Mouse (Mus musculus): ENCODE measurements at regions not wholly inside any gene's neighbourhood (a gene's known extent, or its start where the extent isn't known, plus 50 kb on each side); places are given as distances from the start of the nearest gene placed in this dataset.
"Not testable (repeated sequence)": the region's sequence is repeated elsewhere in the genome, so short reads cannot be mapped to it uniquely, and the experiment has no call there.

GRCm38 (mm10) chr14:54148121-54148520 lies 105.8 kb downstream of the Dad1 start:
- no peak for DNase-seq

DNA sequence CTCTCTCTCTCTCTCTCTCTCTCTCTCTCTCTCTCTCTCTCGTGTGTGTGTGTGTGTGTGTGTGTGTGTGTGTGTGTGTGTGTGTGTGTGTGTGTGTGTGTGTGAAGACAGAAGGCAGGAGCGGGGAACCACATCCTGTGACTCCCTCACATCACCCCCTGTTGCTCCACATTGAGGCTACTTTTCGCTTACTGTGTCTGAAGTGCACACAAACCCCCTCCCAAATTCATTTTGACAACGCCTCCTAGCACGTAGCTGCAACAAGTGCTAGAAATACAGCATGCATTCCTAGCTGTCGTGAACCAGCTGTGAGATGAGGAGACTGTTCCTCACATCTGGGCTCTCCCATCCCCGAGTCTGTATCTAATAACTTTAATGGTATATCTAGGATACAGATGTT lies 106.4 kb downstream of the Dad1 start:
- no peak for DNase-seq

DNA sequence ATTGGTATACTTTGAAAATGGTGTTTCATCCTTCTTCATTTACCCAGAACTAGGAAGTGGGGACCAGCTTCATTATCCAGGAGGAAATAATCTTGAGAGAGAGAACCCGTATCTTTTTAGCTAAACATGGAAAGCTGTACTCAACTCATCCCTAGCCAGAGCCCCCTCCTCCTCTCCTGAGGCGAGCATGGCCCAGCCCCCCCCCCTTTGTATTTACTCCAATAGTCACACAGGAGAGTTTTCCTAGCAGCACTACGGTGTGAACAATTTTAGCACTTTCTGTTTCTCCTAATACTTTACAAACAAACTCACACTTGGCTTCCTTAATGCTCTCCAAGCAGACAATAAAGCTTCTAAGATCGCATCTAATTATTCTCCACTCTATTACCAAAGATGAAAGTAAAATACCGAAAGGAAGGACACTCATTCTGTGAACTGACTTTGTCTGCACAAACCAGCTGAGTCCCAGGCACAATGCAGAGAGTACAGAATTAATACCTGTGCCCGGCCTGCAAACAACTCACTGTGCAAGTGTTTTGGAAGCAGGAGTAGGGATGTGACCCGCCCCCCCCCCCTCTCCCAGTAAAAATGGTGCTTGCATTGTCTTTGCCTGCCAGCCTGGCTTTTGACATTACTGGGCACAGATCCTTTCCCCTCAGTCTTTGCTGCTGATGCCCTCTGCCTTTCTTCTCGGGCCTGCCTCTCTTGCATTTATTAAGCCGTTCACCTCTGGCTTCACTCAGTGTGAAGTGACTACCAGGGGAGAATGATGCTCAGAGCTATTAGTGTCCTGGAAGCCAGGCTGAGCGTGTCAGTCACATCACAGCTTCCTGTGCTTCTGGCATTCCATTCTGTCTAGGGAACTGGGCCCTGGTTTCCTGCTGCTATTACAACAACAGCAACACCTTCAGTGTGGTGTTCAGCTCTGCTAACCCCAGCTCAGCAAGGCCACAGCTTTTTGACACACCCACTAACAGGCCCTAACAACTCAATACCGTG lies 107.9 kb downstream of the Dad1 start:
- DNase-seq: no peak

GRCm38 (mm10) chr14:54143828-54144227 lies 110.1 kb downstream of the Dad1 start:
- no peak for DNase-seq

DNA sequence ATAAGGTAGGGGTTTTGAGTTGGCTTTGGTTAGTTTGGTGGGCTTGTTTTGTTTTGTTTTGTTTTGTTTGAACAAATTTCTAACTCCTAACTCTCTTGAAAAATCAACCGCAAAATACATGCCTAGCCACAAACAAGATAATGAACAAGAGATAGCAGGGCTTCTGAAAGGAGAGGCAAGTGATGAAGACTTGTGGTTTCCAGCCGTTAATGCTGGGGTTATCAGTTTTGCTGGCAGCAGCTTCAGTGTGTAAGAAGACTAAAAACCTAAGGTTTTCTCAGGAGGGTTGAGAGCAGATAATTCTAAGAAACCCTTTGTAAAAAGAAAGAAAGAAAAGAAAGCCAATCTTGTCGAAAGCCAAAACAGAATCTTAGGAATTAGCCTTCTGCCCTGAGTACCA lies 115.6 kb downstream of the Dad1 start:
- no peak for DNase-seq

GRCm38 (mm10) chr14:54136538-54136937 lies 117.4 kb downstream of the Dad1 start:
- no peak for DNase-seq

DNA sequence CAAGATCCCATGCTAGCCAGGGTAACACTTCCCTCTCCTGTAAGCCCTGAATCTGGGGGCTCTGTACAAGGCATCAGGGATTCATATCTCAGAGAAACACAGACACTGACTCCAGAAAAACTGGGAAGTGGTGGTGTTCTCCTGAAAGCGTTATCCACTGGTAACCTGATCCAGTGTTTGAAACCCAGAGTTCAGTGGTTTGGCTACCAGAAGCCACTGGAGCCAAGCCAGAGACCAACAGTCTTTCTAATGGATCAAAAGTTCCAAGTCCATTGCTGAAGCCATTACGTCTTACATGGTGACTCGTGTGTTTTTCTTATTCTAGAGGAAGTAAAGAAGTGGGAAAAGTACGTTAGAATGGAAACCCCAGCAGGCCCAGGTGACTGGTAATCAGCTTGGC lies 125.6 kb downstream of the Dad1 start:
- DNase-seq: no peak

GRCm38 (mm10) chr14:54125510-54125909 lies 128.4 kb downstream of the Dad1 start:
- DNase-seq: no peak

GRCm38 (mm10) chr14:54121973-54122372 lies 131.9 kb downstream of the Dad1 start:
- DNase-seq: no peak

DNA sequence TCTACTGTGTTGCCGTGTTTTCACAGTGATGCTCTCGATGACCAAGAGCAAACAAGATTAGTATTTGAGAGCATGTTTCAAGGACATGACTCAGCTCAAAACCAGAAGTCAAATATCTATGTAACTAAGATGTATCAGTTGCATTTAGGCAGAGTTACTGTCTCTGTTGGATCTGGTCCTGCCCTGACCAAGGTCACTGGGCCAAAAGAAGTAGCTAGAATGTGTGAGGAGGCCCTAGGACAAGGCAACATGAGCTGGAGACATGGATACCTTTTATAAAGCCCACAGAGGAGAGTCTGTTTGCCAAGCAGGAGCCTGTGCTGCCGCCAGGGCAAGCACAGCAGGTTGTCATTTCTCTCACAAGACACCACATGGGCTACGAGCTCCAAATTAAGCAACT lies 132.6 kb downstream of the Dad1 start:
- no peak for DNase-seq

- DNase-seq: no peak
Observed at GRCm38 (mm10) chr14:54120194-54120593, 133.7 kb downstream of the Dad1 start.

GRCm38 (mm10) chr14:54117607-54118006 lies 136.3 kb downstream of the Dad1 start:
- DNase-seq: not testable (repeated sequence)

DNA sequence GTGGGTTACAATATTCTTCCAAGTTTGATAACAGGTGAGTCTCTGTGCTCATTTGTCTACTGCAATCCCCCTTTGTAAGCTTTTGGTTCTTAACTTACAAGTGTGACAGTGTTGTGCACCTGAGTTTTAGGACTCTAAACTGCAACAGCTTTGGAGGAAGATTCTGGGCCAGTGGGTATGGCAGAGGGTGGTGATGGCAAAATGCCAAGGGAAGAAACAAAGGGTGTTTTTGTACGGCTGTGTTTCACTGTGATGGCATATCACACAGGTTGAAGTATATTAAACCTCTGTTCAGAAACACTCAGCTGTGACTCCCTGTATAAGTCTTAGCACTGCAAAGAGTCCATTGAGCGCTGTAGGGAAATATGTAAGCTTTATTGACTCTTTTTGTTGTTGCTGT lies 140.7 kb downstream of the Dad1 start:
- DNase-seq: no peak

- no peak for DNase-seq
Observed at GRCm38 (mm10) chr14:54110971-54111370, 142.9 kb downstream of the Dad1 start.

DNA sequence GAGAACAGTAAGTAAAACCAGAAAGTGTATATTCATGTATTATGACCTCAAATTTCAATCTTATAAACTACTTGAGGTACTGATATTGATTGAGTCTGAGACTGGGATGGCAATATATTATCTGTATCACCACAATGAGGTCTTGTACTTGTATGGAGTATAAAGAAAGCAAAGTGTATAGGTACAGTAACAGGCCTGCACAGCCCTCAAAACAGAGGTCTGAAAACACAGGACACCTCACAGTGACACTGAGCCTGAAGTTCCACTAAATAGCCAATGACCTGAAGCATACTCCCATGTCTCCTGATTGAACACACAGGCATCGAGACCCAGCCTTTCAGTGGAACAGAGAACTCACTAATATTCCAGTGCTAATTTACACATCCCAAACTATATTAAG lies 144.8 kb downstream of the Dad1 start:
- DNase-seq: no peak

DNA sequence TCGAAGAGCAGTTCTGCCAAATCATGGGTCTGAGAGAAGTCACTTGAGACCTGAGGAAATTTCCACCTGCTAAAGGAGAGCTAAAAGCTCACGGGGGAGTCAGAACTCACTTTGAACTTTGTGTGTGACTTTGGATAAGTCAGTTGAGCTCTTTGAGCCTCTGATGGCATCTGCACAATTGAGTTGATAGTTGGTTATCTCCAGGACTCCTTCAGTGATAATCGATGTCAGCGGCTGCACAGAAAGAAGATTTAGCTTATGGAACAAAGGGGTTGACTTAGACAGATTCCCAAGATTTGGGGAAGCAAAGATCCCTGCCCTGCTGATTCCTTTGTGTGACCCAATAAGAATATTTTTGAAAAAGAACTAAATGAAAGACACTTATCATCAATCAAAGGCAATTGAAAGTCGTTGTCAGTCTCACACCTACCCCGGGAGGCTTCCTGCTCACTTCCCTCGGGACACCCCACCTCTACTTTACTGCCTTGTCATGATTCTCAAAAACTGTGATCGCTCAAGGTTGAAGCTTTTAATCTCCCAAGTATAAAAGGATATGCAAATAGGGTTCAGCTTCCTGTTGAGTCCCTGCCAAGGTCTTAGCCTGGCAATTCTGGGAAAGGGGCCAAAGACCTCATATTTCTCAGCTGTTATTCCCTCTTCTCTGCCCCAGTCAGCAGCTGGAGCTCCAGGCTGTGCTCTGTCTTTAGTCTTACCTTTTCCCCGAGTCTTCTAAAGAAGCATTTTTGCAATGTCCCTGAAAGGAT lies 145.4 kb downstream of the Dad1 start:
- DNase-seq: peak; percentile 34

DNA sequence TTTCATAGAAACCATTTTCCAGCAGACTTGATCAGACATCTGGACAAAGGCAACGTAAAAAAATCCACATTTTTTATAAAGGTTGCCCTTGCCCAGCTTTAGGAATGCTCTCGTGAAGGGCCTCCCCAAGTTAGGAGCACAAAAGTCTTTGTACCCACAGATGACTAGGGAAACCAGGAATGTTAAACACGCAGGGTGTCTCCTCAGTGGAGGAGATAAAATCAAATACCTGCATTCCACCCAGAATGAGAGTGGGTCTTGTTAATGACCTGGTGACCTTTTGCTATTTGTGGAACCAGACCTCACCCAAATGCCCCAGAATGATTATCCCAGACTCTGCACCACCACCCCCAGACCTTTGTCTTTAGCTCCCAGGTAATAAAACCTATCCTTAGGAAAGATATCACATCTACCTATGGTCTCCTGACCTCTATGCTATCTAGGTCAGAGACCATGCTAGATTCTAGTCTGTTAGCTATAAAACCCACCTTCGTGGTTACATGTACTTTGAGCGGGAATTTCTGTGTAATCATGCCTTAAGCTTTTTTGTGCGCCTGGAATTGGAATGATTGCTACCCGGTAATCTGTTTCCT lies 146.6 kb downstream of the Dad1 start:
- no peak for DNase-seq

DNA sequence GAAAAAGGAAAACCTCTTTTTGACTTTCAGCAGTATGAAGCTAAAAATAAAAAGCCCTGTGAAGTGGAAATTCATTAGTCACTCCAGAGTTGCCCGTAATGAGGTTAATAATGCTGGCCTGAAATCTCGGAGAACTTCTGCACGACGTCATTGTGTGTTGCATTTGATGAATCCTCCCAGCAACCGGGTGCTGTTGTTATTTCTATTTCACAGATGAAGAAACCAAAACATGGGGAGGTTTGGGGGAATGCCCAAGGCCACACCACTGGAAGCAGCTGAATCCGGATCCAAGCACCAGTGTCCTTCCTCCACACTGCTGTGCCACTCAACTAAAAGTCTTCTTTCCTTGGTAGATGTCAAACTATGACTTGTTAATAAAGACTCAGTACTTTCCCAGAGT lies 149.7 kb downstream of the Dad1 start:
- DNase-seq: no peak

- DNase-seq: no peak
Observed at GRCm38 (mm10) chr14:54103541-54103940, 150.4 kb downstream of the Dad1 start.

DNA sequence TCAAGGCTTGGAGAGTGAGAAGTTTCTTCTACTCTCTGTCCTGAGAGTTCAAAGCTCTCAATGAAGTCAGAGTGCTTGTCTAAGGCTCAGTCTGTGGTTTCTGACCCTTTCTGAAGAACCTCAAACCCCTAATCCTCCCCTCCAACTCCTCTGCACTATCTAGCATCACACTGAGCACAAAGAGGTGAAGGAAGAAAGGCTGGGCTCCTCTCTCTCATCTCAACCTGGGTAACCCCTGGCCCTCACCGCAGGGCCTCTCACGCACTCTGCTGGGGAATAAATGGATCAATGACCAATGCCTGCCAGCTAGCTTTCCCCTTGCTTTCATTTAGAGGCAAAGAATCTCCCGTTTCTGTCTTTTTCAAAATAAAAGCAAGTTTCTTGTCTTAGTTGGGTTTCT lies 150.8 kb downstream of the Dad1 start:
- DNase-seq: no peak

GRCm38 (mm10) chr14:54101775-54102174 lies 152.1 kb downstream of the Dad1 start:
- DNase-seq: no peak

DNA sequence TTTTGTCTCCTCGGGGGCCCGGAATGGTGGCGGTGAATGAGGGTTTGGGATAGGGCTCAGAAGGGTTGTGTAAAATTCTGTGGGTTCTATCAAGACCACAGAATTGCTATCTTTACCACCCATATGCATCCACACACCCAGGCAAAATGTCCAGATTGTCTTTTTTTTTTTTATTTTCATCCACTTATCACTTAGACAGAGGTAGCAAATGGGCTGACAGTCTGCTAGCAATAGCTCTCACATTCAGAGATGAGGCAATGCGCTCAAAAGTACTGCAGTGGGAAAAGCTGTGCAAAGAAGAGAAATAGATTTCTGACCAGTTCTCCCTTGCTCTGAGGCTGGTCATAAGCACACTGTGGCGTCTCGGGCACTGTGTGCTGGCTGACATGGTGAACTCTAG lies 154.5 kb downstream of the Dad1 start:
- DNase-seq: no peak

DNA sequence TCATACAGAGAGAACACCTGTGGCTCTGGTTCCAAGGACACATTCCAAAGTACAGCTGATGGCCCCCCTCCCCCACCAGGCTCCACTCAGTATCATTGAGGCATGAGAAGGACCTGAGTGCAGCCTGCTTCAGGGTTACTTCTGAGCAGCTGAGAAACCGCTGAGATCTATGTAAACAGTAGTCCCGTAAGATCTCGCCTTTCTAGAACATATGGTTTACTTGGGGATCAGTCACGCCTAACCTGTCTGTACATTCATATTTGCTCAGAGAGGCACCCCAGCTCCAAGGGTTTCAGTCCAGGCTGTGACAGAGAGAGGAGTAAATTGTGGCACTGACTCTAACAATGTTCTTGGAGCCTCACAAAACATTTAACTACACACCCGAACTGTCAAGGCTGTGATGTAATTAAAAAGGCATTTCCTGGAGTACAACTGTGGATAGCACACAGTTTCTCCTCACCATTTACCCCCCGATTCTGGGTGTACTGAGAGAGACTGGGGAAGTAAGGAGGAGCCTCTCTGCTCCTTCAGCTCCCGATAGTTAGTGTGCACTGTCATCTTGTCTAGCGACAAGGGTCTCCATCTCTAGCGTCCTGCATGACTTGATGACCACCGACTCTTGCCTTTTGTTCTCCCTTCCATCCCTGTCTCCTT lies 155.7 kb downstream of the Dad1 start:
- no peak for DNase-seq
